Mouse (Mus musculus) layer of hippocampus, adult 11-12 months (tissue): ENCODE data around the gene Mtln.

Source experiments
- DNase-seq: peaks from one replicate; pipeline ENCODE4 v3.0.0; 2022; ENCODE audit warnings: low spot score

The Mtln gene

DNA sequence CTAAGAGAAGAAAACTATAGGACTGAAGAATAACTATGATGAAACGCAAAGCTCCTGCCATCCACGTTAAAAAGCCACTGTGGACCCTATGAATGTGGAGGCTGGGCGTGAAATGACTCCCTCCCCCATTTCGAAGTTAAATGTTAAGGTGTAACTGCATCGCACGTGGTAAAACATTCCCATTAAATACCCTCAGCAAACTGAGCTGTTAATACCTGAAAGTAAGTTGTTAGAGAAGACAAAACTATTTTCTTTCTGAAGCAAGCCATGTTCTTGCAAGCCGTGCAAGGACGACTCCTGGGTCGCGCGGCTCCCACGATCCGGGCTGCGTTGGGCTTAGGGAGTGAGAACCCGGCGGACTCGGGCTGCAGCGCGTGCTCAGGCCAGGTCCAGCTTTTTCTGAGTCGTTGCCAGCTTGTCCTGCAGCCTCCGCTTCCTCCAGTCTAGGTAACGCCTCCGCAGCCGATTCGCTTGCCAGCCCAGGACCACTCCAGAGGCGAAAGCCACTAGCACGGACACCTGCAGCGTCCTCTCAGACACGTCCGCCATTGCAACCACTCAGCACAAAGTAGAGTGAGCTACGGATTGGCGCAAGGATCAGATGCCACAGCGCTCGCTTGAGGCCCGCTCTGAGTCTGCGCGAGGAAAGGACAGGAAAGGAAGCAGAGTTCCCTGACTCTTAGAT is at the start of gene Mtln:
Gene Mtln (minus strand): TSS at position 570 of the 685 bp plus-strand sequence.
- DNase-seq = peak; percentile 88

DNA sequence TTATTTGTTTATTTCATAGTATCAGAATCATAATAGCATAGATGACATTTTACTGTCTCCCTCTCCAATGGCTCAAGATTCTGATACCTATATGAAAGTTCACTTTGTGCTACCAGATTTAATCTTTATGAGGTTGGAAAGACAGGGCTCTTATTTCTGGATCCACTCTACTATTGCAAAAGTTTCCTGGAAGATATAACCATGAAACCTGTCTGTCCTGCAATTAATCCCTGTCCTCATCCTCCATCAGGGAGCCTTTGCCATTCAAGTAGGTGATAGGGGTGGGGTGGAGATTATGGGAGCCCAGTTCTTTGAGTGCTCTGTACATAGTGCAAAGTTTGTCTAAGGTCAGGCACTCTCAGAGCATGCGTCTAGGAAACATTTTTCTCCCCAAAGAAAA is 49.1 kb upstream of the Mtln start:
- DNase-seq = no peak

DNA sequence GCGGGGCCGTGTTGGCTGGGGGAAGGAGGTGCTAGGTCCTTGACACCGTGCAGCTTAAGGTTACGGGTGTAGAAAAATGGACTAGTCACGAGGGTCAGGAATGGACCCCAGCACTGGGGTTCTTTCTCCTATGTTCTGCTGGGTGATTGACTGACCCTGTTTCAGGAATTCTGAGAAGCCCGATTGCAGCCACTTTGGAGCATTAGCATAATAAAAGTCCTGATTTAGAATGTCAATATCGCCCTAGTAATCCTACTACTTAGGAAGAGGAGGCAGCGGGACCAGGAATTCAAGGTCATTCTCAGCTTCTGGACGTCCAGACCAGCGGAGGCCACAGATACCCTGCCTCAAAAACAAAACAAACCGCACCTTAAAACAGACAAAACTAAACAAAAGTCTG is 47.1 kb upstream of the Mtln start:
- no peak for DNase-seq

DNA sequence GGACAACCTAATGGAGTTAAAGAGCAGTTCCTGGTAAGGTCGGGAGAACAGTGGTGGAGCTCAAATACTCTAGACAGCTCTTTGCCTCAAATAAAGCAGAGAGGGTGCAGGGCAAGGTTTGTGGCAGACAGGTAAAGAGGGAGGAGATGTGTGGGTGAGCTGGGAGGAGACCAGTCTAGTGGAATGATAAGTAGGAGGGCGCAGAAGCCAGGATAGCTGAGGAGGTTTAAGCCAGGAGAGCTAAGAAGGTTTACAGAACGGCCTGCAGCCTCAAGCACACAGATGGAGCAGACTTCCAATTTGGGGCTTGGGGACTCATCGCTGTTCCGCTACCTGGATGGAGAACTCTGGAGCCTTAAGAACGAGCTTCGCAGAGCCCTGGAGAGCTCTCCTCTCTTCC is 46.3 kb upstream of the Mtln start, which contains the start of gene Acoxl:
Gene Acoxl (plus strand): TSS at position 301 of the 400 bp plus-strand sequence.
- DNase-seq = no peak

DNA sequence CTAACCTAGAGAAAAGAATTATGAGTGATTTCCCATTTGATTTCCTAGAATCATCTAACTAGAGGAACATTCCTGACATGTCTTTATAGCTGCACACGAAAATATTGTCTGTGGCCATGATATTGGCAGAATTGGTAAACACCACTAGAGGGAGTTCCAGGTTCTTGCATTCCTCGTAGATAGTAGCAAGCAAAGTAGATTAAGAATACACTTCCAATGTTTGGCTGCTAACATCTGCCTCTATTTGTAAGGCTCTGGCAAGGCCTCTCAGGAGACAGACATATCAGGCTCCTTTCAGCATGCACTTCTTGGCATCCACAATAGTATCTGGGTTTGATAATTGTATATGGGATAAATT is 40.5 kb upstream of the Mtln start:
- DNase-seq = no peak

DNA sequence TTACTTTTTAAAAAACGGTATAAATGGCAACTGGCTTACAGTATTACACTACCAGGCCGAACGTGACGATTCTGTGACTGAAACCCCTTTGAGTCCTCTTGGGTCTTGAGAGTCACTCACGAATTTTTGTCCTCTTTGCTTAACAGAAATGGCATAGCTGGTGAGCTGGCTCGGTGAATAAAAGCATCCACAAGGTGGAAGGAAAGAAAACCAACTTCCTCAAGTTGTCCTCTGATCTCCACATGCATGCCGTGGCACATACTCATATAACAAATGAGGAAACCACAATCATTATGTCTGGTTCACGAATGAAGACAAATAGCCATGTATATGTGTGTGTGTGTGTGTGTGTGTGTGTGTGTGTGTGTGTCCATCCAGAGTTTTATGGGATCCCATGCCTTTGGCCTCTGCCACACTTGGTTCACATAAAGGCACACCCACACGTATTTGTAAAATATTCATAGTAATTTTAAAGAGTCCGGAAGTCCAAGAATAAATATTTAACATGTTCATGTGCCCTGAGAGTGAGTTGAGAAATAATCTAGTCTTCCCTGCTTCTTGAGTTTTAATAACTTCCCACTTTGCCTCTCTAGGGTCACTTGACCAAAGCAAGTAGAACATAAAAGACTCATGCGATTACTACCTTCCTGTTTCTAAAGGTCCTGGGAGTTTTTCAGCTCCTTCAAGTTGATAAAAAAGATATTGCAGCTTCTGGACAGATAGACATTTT is 40.0 kb upstream of the Mtln start:
- DNase-seq = no peak

DNA sequence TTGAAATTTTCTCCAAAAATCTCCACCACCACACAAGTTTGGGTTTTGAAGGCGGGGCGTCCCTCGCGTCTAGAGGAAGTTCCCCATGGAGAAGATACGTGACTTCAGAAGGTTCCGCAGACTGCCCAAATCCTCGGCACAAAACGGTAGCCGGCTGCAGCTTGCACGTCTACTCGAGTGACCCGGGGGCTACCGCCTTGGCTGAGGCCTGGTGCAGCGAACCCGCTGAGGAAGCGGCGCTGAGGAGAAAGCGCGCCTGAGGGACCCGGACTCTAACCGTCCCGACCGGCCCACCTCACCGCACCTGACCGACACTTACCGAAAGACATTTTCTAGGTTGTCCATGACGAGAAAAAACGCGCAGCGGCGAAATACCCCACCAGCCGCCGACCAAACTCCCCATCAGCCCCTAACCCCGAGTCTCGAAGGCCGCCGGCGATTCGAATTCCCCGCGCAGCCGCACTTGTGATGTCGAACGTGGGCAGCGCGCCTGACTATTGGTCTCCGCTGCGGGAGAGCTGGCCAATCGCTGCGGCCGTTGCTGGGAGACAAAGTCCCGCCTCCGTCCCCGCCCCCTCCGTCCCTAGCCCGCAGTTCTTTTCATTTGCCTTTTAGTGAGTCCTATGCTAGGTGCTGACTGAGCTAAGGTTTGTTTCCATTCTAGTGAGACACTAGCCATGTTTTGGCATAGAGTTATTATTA is 39.3 kb upstream of the Mtln start, which contains the start of gene Bub1:
Gene Bub1 (minus strand): TSS at position 465 of the 702 bp plus-strand sequence.
- DNase-seq = peak; percentile 94

DNA sequence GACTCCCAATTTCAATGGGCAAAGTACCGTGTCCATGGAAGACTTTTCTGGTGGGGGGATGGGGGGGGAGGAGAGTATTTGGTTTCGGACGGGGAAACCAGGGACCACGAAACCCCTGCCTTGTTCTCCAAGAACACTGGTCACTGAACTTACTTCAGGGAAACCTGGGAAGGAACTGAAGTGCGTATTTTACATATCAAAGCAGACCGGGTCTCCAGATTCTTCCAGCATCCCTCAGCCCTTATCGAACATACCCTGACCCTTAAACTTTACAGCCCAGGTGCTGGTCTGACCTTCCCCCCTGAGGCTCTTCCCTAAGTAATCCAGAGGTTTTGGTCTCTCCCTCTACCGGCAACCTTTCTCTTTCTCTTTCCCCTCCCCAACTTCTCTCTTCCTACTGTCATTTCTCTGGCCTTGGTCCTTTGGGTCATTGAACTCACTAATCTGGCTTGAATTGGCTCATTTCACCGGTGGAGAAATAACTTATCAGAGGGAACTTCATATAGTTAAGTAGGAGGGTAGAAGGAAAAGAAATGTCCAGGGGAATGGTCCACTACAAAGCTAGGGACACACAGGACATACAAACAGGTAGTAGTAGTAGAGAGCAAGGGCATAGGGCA is 2.5 kb downstream of the Mtln start:
- DNase-seq = no peak

DNA sequence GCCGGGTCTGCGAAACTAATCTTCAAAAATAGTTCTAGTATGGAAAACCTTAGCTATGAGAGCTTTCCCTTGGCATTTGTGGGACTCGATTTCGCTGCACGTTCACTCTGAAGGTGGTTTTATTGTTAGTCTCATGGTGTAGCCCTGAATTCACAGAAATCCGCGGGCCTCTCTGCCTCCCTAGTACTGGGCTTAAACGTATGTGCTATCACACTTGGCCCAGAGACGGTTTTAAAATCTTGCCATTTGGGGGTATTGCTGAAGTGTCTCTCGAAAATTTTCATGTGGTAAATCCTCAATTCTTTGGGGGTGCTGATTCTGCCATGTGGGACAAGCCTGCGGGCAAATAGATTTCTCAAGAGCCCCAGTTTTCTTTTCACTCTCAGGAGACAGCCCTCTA is 3.1 kb downstream of the Mtln start:
- no peak for DNase-seq

DNA sequence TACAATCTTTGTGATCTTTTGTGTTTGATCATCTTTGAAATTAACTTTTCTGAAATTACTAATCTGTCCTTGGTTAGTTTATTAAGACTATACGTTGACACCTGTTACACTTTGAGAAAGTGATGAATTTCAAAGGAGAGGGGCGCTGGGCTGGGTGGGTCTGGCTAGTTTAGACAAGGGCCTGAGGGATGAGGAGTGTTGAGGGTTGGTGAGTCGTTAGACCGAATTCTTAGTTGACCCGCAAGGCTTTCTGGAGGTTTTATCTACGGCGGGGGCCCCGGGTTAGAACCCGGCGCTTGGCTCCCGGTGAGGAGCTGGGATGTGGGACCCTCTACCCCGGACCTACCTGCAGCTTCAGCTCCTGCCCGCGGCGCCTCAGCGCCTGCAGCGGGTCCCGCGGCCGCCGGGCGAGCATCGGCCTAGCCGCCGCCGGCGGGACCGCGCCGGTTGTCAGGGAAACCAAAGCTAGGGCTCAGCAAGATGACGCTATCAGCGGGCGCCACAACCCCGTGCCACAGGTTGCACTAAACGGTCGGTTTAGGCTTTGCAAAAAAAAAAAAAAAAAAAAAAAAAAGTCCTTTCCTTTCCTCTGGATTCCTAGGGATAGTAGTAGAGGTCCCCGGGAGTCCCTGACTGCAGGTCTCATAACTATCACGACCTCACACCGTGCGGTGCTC is 3.7 kb downstream of the Mtln start, which contains the start of gene Nphp1:
Gene Nphp1 (minus strand): TSS at position 458 of the 677 bp plus-strand sequence.
- DNase-seq = peak; percentile 82

DNA sequence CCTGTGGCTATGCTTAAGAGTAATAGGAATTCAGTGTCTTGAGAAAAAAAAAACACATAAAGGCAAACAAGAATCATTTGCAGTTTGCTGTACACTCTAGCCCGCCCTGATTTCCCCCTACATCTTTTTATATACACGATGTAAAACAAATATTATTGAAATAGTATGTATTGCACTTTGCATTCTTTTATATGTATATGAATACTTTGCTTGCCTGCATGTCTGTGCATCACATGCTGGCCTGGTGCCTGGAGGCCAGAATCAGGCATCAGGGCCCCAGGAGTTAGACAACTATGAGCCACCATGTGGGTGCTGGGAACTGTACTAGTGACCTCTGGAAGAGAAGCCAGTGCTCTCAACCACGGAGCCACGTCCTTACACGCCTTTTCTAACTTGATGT is 5.1 kb downstream of the Mtln start:
- no peak for DNase-seq

DNA sequence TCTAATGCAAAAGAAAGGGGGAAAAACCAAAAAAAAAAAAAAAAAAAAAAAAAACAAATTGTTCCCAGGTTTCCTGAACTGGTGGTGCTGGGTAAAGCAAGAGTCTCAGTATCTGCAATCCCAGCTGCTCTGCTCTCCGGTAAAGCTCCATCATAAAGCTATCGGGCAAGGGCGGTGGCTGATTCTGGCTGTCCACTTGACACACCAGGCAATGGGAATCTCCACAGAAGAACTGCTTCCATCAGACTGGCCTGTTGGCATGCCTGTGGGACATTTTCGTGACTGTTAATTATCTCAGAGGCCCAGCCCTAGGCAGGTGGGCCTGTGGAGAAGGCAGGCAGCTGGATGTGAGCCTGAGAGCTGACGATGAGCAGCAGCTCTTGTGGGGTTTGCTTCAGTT is 13.8 kb downstream of the Mtln start:
- no peak for DNase-seq

DNA sequence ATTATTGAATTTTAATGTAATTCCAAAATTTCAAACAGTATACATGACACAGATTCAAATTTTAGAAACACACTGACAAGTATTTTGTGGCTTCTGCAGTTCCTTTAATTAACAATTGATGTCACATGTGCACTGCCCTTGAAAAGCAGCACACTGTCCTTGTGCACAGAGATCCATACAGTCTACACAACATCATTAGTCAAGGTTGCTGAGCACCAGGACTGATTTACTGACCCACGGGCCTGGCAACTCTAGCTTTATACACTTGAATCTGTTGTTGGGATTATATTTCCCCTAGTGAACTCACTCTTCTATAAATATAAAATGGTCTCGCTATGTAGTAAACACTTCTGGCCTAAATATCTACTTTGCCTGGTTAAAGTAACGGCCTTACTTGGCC is 17.3 kb downstream of the Mtln start:
- DNase-seq = no peak

DNA sequence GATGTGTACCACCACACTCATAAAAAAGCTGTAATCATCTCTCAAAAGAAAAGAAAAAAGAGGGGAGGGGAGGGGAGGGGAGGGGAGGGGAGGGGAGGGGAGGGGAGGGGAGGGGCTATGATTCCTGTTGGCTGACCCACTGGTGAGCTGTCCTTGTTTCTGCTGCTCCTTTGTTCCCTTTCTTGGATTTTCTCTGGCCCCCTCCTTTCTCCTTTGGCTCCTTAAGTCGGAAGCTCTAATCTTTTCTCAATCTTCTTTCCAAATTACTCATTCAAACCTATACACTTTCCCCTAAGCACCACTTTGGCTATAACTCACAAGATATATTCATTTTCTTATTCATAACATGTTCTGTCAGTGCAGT is 17.7 kb downstream of the Mtln start:
- no peak for DNase-seq

DNA sequence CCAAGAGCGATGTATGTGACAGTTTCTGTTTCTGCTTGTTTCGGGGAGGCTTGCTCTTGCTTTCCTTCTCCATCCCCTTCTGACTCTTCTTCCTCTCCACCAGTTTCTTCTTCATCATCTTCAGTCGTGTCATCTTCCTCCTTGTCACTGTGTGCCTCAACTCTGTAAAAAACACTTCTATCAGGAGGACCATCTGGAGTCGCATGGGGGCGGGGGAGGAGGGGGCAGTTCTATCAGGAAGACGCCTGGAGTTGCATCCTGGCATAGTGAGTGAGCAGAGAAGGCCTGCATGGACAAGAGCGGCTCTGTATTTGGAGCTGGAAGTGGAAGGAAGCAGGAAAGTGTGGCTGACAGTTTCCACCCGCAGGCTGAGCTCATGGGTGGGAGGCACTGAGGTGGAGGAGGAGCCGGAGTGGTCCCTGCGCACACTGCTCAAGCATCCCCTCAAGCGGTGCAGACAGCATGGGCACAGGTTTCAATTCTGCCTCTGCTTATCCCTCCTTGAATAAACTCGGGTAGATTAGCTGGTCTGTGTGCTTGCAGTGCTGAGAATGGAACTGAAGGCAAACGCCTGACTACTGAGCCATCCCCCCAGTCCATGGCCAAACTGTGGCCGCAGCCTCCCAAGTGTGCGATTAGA is 18.2 kb downstream of the Mtln start:
- DNase-seq = no peak

DNA sequence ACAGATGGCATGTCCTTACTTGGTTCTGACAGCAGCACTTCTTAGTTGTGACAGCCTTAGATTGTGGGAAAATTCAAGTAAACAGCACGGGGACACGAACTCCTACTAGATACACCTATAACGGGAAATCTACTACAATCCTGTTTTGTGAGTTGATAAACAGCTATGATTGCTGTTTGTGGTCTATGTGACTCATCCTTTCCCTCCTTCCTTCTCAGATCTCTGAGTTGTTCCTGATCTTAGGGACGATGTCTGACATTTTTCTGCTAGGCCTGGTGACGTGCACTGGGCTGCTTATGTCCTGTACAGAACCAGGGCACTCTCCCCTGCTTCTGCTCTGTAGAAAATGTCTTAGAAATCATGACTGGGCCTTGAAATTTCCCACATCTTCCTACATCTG is 30.7 kb downstream of the Mtln start:
- DNase-seq = no peak

DNA sequence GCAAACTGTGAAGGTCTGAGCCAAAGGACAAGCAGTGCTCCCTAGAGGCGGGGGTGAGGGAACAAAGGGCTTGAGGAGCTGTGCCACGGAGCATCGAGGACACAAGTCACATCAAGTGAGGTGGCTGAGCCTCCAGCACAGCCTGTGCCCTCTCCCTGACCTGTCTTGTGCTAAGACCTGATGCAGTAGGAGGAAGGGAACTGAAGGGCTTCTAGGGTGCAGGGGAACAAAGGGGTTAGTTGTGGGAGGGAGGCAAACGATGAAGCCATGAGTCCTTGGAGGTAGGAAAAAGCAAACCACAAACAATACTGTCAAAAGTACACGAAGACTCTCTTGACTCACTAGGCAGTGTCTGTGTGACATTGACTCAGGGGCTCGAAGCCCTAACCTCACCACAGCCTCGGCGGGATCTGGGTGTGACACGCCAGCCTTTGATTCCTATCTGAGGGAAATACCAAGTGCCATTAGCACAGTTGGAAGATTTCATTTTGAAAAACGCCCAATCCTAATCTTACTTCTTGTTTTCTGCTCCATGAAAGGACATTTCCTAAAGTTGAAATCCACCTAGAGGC is 31.8 kb downstream of the Mtln start:
- no peak for DNase-seq

DNA sequence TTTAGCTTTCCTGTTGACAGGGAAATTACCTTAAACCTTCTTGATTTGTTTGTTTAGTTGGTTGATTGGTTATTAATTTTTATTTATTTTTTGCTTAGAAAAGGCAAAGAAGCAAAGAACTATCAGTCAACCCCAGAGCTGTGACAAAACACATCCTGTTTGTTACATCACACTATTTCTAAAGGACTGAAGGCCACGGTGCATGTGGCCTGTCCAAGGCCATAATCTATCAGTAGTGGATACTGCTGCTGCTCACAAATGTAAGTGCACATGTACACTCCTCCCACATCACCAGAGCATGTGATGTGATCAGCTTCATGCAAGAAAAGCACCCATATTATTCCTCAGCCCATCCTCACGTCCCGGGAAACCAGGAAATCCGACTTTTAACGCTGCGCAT is 32.3 kb downstream of the Mtln start:
- no peak for DNase-seq

DNA sequence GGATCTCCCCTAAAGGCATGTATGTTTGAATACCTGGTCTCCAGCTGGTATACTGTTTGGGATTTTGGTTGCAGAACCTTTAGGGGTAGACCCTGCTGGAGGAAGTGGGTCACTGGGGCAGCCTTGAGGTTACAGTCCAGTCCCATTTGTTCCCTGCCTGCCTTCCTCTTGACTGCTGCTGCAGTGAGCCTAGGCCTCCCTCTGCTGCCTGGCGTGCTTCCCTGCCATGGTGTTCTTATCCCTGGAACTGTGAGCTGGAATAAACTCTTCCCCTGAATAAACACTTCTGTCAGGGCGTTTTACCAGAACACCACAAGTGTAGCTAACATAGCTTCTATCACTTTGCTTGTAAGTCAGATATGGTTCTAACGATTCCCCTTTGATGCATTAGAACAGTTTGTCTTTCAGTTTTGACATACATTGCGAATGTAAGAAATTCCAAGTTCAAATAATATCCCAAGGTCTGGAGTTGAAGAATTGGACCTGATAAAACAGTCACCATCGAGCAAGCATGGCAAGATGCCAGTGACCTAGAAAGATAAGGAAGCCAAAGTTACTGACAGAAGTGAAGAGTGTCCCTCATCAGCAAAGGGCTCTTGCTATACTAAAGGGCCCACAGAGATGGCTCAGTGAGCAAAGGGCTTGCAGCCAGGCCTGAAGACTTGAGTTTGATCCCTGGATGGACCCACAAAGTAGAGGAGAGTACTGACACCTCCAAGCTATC is 33.0 kb downstream of the Mtln start:
- no peak for DNase-seq

DNA sequence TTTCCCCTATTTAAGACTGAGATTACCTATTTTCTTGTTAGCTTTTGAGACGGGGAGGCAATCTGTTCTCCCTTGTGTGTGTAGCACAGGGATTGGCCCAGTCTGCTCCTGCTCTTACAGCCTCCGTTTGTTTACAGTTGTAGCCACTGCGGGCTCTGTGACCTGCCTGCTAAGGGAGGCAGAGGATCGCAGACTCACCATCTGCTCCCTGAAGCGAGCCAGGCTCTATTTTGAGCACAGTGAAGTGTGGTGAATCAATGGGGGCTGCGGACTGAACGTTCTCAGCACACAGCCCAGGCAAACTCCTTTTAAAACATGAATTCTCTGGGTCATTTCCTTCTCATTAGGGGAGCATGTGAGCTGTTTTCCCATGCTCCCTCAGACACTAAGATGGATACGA is 35.1 kb downstream of the Mtln start:
- DNase-seq = peak; percentile 52

DNA sequence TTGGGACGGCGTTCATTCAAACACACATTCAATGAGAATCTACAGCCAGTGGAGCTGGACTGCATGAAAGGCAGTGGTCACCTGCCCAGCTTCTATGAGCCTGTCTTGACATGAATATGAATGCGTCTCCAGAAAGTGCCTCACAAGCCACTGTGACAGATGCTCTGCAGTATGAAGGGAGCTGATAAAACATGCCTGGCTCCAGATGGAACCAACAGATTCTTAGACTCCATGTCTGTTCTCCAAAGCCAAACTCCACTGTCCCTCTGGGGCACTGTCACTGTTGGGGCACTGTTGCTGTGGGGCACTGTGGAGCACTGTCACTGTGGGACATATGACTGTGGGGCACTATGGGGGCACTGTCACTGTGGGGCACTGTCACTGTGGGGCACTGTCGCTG is 38.2 kb downstream of the Mtln start:
- peak; percentile 21 for DNase-seq
